Mouse (Mus musculus) stomach, embryonic 14.5 days (tissue): ENCODE data around the gene Piga. TPM values are rescaled to one million over a fixed set of nuclear protein-coding genes. Genes with fewer than 3 reads are reported as not detected.

ENCODE experiments used
- ATAC-seq: fragments of 200-750 bp; cut with Nextera tagmentation; 2 replicates; pipeline ENCODE4 v1.8.0; 2017; ENCODE audit warnings: low read depth, moderate TSS enrichment; ENCODE audit not compliant: insufficient number of reproducible peaks, insufficient read depth, low FRiP score
- H3K27ac ChIP-seq: fragments of 300-500 bp; sonication (generic); 2 replicates; pipeline ENCODE4 v1.5.1; 2014; ENCODE audit warnings: mild to moderate bottlenecking, low read length, moderate library complexity, mixed read lengths
- H3K27me3 ChIP-seq: fragments of 300-500 bp; sonication (generic); 2 replicates; pipeline ENCODE4 v1.6.1; 2014; ENCODE audit warnings: low read length, control low read depth, mixed read lengths; ENCODE audit not compliant: control insufficient read depth, insufficient read depth
- H3K36me3 ChIP-seq: fragments of 300-500 bp; sonication (generic); 2 replicates; pipeline ENCODE4 v1.6.1; 2014; ENCODE audit warnings: mild to moderate bottlenecking, control low read depth, low read length, moderate library complexity, mixed read lengths; ENCODE audit not compliant: control insufficient read depth, insufficient read depth
- H3K4me1 ChIP-seq: fragments of 300-500 bp; sonication (generic); 2 replicates; pipeline ENCODE4 v1.6.1; 2014; ENCODE audit warnings: low read length, control low read depth, mixed read lengths; ENCODE audit not compliant: control insufficient read depth, insufficient read depth
- H3K4me2 ChIP-seq: fragments of 300-500 bp; sonication (generic); replicated peaks from 2 replicates; pipeline ENCODE4 v1.6.1; 2014; ENCODE audit warnings: low read depth, low read length, control low read depth
- H3K4me3 ChIP-seq: fragments of 300-500 bp; sonication (generic); 2 replicates; pipeline ENCODE4 v1.5.1; 2014; ENCODE audit warnings: low read depth, low read length, control low read depth
- H3K9ac ChIP-seq: fragments of 300-500 bp; sonication (generic); replicated peaks from 2 replicates; pipeline ENCODE4 v1.6.1; 2014; ENCODE audit warnings: low read depth, mild to moderate bottlenecking, control low read depth, low read length, moderate library complexity, mixed read lengths
- H3K9me3 ChIP-seq: fragments of 300-500 bp; sonication (generic); 2 replicates; pipeline ENCODE4 v1.6.1; 2016; ENCODE audit warnings: low read depth, low read length, control low read depth; ENCODE audit not compliant: control insufficient read depth
- WGBS: fragments of 180-500 bp; shearing (Covaris S2); extraction: QIAGEN DNeasy Blood & Tissue Kit; methylation state at CpG from one replicate; pipeline ENCODE4 v1.1.7; 2014; 5-methylcytosine and 5-hydroxymethylcytosine counted together
- polyA plus RNA-seq: library from polyadenylated mRNA; unstranded; fragments of >200 nt; fragmentation: Nextera tagmentation; extraction: Ambion mirVana; gene quantifications from 2 replicates; pipeline ENCODE4 v1.2.1, GENCODE M21; 2014

Gene Piga
- polyA plus RNA-seq, 1 experiment from 2014 or later: 12.0 TPM

DNA sequence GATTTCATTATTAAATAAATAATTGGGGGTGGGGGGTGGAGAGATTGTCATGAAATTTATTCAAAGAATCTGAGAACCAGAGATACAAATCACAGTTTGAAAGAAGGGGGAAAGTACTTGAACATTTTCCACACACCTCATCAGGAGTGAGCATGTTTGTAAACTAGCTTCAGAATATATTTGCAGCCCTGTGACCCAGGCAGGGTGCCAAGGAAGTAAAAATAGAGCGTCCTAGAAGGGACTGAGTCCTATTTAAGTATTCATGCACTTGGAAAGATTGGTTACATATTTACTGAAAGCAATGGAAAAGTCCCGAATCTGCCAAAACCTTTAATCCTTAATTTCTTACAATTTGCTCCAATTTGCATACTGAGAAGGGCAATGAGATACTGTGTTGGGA, 20.6 kb downstream of the Piga start:
- H3K4me3 ChIP-seq: no peak overlapping the region
- no peak overlapping the region for H3K27ac ChIP-seq
- no peaks in the 10 kb centered on the region for H3K36me3 ChIP-seq
- H3K4me2 ChIP-seq: no peak overlapping the region
- H3K27me3 ChIP-seq: no peaks in the 10 kb centered on the region
- ATAC-seq: no peak
- H3K9ac ChIP-seq: no peak overlapping the region
- 61% methylated on average over 2 of the region's 2 CpGs for WGBS
- no peaks in the 10 kb centered on the region for H3K4me1 ChIP-seq
- no peaks in the 10 kb centered on the region for H3K9me3 ChIP-seq

GRCm38 (mm10) chrX:164440703-164441102, 21.1 kb downstream of the Piga start:
- Histone ChIP-seq H3K4me2 (no peak overlapping the region), H3K27me3 (no peaks in the 10 kb centered on the region), H3K4me3 (no peak overlapping the region), H3K36me3 (no peaks in the 10 kb centered on the region), H3K9me3 (no peaks in the 10 kb centered on the region), H3K27ac (no peak overlapping the region), H3K4me1 (no peaks in the 10 kb centered on the region), H3K9ac (no peak overlapping the region)
- WGBS: 78% methylated on average over 3 of the region's 3 CpGs
- no peak for ATAC-seq

DNA sequence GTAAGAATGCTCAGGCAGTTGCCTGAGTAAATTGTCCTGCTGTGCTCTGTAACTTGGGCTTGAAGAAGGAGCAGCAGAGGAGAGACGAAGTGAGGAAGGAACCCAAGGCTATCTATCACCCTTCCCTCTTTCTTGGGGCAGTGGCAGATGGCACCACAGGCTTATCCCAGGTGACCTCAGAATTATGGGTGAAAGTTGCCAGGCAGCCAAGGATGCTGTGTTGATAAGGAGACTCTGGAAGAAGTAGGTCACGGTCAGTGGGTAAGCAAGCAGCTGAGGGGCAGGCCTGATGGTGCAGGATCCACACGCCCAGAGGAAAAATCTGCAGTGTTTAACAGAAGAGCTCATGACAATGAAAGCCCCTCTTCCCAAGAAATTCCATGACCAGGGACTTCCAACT, 21.7 kb downstream of the Piga start:
- no peak overlapping the region for H3K9ac ChIP-seq
- no peak for ATAC-seq
- H3K27ac ChIP-seq: no peak overlapping the region
- H3K4me1 ChIP-seq: no peaks in the 10 kb centered on the region
- H3K4me2 ChIP-seq: no peak overlapping the region
- no peaks in the 10 kb centered on the region for H3K9me3 ChIP-seq
- no peaks in the 10 kb centered on the region for H3K27me3 ChIP-seq
- no peak overlapping the region for H3K4me3 ChIP-seq
- 67% methylated on average over 3 of the region's 3 CpGs for WGBS
- H3K36me3 ChIP-seq: no peaks in the 10 kb centered on the region

- Histone ChIP-seq H3K36me3 (no peaks in the 10 kb centered on the region), H3K4me1 (no peaks in the 10 kb centered on the region), H3K4me2 (no peak overlapping the region), H3K27me3 (no peaks in the 10 kb centered on the region), H3K4me3 (no peak overlapping the region), H3K9me3 (no peaks in the 10 kb centered on the region), H3K9ac (no peak overlapping the region), H3K27ac (no peak overlapping the region)
- ATAC-seq: no peak
- WGBS: 76% methylated on average over 12 of the region's 12 CpGs
Measured at GRCm38 (mm10) chrX:164445601-164446000, 26.0 kb downstream of the Piga start.

DNA sequence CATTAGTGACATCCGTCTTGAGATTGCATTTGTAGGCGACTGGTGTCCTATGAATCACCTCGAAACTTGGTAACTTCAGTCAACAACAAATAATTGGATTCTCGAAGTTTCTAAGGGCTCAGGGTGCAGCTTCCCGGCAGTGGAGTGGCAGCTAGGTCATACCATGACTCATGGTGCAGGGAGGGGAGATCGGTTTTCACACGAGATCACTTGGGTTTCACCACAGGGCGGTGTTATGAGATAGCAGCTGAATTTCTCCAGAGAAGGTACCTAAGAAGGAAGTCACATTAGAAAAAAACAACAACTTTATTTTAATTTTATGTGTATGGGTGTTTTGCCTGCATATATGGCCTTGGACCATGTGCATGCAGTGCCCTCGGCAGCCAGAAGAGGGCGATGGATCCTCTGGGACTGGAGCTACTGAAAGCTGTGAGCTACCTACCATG, 26.5 kb downstream of the Piga start:
- Histone ChIP-seq H3K4me3 (no peak overlapping the region), H3K27ac (no peak overlapping the region), H3K9me3 (no peaks in the 10 kb centered on the region), H3K36me3 (no peaks in the 10 kb centered on the region), H3K9ac (no peak overlapping the region), H3K27me3 (no peaks in the 10 kb centered on the region), H3K4me2 (no peak overlapping the region), H3K4me1 (no peaks in the 10 kb centered on the region)
- ATAC-seq: no peak
- 70% methylated on average over 10 of the region's 10 CpGs for WGBS

DNA sequence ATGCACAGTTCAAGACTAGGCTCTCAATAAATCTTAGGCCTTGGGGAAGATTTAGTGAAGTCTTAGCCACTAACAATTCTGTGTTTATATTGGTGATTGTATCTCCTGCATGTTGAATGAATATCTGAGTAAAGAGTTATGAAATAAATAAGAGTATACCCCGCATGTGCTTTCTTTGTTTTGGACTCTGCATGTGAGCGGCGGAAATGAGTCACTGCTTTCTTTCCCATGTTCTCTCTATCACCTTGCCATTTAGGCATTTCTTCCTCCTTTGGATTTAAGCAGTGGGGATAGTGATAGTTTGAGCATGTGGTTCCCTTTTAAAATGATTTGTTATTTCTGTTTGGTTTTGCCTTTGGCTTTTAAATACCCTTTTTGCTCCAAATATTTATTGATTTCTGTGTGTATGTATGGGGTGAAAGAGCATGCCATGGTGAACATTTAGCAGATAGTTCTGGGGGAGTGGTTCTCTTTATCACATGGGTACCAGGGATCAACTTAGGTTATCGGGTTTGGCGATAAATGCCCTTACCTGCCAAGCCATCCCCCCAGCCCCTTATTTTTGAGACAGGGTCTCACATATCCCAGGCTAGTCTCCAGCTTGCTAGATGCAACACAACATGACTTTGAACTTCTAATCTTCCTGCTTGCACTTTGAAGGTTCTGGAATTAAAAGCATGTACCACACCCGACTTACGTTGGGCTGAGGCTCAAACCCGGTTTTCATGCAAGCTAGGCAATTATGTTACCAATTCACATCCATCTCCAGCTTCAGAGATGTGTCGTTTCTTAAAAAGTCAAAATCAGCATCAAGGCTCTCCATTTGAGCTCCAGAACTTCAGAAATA, 27.5 kb downstream of the Piga start:
- no peaks in the 10 kb centered on the region for H3K4me1 ChIP-seq
- ATAC-seq: no peak
- H3K27ac ChIP-seq: no peak overlapping the region
- H3K4me2 ChIP-seq: no peak overlapping the region
- H3K36me3 ChIP-seq: no peaks in the 10 kb centered on the region
- no peak overlapping the region for H3K9ac ChIP-seq
- no peaks in the 10 kb centered on the region for H3K27me3 ChIP-seq
- no peaks in the 10 kb centered on the region for H3K9me3 ChIP-seq
- WGBS: 81% methylated on average over 9 of the region's 9 CpGs
- H3K4me3 ChIP-seq: no peak overlapping the region

- Histone ChIP-seq H3K27ac (no peak overlapping the region), H3K27me3 (no peaks in the 10 kb centered on the region), H3K9ac (no peak overlapping the region), H3K36me3 (no peaks in the 10 kb centered on the region), H3K9me3 (no peaks in the 10 kb centered on the region), H3K4me3 (no peak overlapping the region), H3K4me2 (no peak overlapping the region), H3K4me1 (no peaks in the 10 kb centered on the region)
- 72% methylated on average over 2 of the region's 2 CpGs for WGBS
- ATAC-seq: no peak
Measured at GRCm38 (mm10) chrX:164447682-164448071, 28.1 kb downstream of the Piga start.

- H3K4me2 ChIP-seq: no peak overlapping the region
- H3K4me1 ChIP-seq: no peaks in the 10 kb centered on the region
- H3K27ac ChIP-seq: no peak overlapping the region
- WGBS: 38% methylated on average over 3 of the region's 3 CpGs
- no peak overlapping the region for H3K4me3 ChIP-seq
- no peaks in the 10 kb centered on the region for H3K9me3 ChIP-seq
- no peak for ATAC-seq
- H3K9ac ChIP-seq: no peak overlapping the region
- no peaks in the 10 kb centered on the region for H3K36me3 ChIP-seq
- no peaks in the 10 kb centered on the region for H3K27me3 ChIP-seq
Measured at GRCm38 (mm10) chrX:164449201-164449600, 29.6 kb downstream of the Piga start.
